Comparison of ENCODE assay signal across 8 mouse cellular contexts in the genomic region with DNA sequence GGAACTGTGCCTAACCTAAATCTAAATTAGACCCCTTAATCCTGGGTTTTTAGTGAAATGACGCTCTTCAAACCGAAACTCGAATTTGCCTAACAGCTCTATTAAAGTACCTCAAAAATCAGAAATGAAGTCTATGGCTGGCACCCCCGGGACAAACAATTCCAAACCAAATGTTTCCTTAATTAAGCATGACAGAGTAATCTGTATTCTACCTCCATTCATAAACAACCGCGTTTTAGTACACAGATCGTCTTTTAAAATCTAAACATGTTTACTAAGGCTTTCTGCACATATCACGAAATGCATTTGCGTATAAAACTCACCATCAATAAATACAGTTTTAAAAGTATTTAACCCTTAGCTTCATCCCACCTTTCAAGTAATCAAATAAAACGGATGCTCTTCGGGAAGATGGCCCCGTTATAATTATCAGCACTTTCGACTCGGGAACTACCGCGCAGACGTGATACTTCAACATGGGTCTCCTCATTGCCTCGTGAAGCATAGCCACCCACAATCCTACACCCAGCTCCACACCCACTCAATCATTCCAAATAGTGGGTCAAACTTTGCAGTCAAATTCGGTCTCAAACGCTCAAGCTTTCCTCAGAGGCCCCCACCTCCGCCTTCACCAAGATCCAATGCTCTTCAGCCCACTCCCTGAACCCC. TPM values are rescaled to one million over a fixed set of nuclear protein-coding genes. Genes with fewer than 3 reads are reported as not detected.
DNase-seq lines count a peak whose midpoint lies in the region; ATAC-seq and TF ChIP-seq lines count a peak whose summit lies in the region.

No protein-coding gene starts in this region.

- 2% methylated on average over 21 of the region's 21 CpGs for WGBS in heart, adult 2 months
- WGBS in embryonic facial prominence, embryonic 11.5 days = 4% methylated on average over 21 of the region's 21 CpGs
- 2% methylated on average over 21 of the region's 21 CpGs for WGBS in intestine, embryonic 16.5 days
- 3% methylated on average over 21 of the region's 21 CpGs for WGBS in neural tube, embryonic 12.5 days

- TF ChIP-seq CTCF in heart, adult 2 months (IDR thresholded peaks at IDR 0.05) = no peak

- peaks cover 3% of the 10 kb centered on the region for H3K4me1 ChIP-seq in heart, adult 2 months (ENCODE audit: control insufficient read depth, insufficient read depth, low read length)
- no peaks in the 10 kb centered on the region for H3K4me1 ChIP-seq in embryonic facial prominence, embryonic 11.5 days (ENCODE audit: control insufficient read depth, insufficient read depth, low read length)
- peaks cover 16% of the 10 kb centered on the region for H3K4me1 ChIP-seq in intestine, embryonic 16.5 days (ENCODE audit: control insufficient read depth, insufficient read depth, low read length)
- peaks cover 6% of the 10 kb centered on the region for H3K4me1 ChIP-seq in neural tube, embryonic 12.5 days

- H3K79me2 ChIP-seq in heart, adult 2 months (replicated peaks; ENCODE audit: control insufficient read depth, insufficient read depth, low read length) = peaks cover 9% of the 10 kb centered on the region

- no peak for TF ChIP-seq POLR2A in heart, adult 2 months (IDR thresholded peaks at IDR 0.05; ENCODE audit: insufficient read depth, low read depth, low read length)

- H3K27ac ChIP-seq in heart, adult 2 months = peak overlapping the region; percentile 99
- peak overlapping the region; percentile 73 for H3K27ac ChIP-seq in embryonic facial prominence, embryonic 11.5 days (replicated peaks; ENCODE audit: low read depth, low read length)
- peak overlapping the region; percentile 86 for H3K27ac ChIP-seq in intestine, embryonic 16.5 days (ENCODE audit: low read length)
- H3K27ac ChIP-seq in neural tube, embryonic 12.5 days = peak overlapping the region; percentile 83

- no peak for DNase-seq in heart, adult 2 months
- DNase-seq in heart, postnatal 14 days = no peak
- DNase-seq in 3T3-L1 (ENCODE audit: low read depth, low spot score) = peak; percentile 53
- DNase-seq in embryonic facial prominence, embryonic 11.5 days (ENCODE audit: low spot score) = no peak
- DNase-seq in urinary bladder, postnatal 25 days (ENCODE audit: low spot score) = no peak
- DNase-seq in cerebellum, postnatal 4 days (ENCODE audit: low spot score in 2 of 2) = no peak

- H3K9me3 ChIP-seq in embryonic facial prominence, embryonic 11.5 days (replicated peaks; ENCODE audit: control insufficient read depth, low read length) = peaks cover 10% of the 10 kb centered on the region
- peaks cover 27% of the 10 kb centered on the region for H3K9me3 ChIP-seq in intestine, embryonic 16.5 days (ENCODE audit: control insufficient read depth, low read length)
- peaks cover 31% of the 10 kb centered on the region for H3K9me3 ChIP-seq in neural tube, embryonic 12.5 days

- H3K4me3 ChIP-seq in heart, adult 2 months = peak overlapping the region; percentile 68
- H3K4me3 ChIP-seq in embryonic facial prominence, embryonic 11.5 days (ENCODE audit: low read depth, low read length) = peak overlapping the region; percentile 68
- H3K4me3 ChIP-seq in intestine, embryonic 16.5 days (ENCODE audit: low read length) = peak overlapping the region; percentile 72
- peak overlapping the region; percentile 63 for H3K4me3 ChIP-seq in neural tube, embryonic 12.5 days

- no peaks in the 10 kb centered on the region for H3K36me3 ChIP-seq in heart, adult 2 months (ENCODE audit: control insufficient read depth, insufficient read depth, low read length)
- peaks cover 17% of the 10 kb centered on the region for H3K36me3 ChIP-seq in embryonic facial prominence, embryonic 11.5 days (replicated peaks; ENCODE audit: control insufficient read depth, insufficient read depth, low read depth, low read length)
- H3K36me3 ChIP-seq in intestine, embryonic 16.5 days (ENCODE audit: control insufficient read depth, insufficient read depth, low read length) = peaks cover 23% of the 10 kb centered on the region
- peaks cover 37% of the 10 kb centered on the region for H3K36me3 ChIP-seq in neural tube, embryonic 12.5 days

- no peak for TF ChIP-seq EP300 in heart, adult 2 months (IDR thresholded peaks at IDR 0.05; ENCODE audit: insufficient read depth, low read depth, low read length)

- peak overlapping the region; percentile 34 for H3K4me2 ChIP-seq in embryonic facial prominence, embryonic 11.5 days (ENCODE audit: low read depth, low read length)
- H3K4me2 ChIP-seq in intestine, embryonic 16.5 days (ENCODE audit: low read depth, low read length) = peak overlapping the region; percentile 66
- H3K4me2 ChIP-seq in neural tube, embryonic 12.5 days (replicated peaks) = peak overlapping the region; percentile 66

- H3K27me3 ChIP-seq in heart, adult 2 months (ENCODE audit: control insufficient read depth, insufficient read depth, low read length) = no peaks in the 10 kb centered on the region
- H3K27me3 ChIP-seq in embryonic facial prominence, embryonic 11.5 days (ENCODE audit: control insufficient read depth, insufficient read depth, low read length) = no peaks in the 10 kb centered on the region
- no peaks in the 10 kb centered on the region for H3K27me3 ChIP-seq in intestine, embryonic 16.5 days (replicated peaks; ENCODE audit: control insufficient read depth, insufficient read depth, low read length)
- no peaks in the 10 kb centered on the region for H3K27me3 ChIP-seq in neural tube, embryonic 12.5 days (replicated peaks)

- H3K9ac ChIP-seq in heart, adult 2 months (ENCODE audit: low read depth, low read length) = peak overlapping the region; percentile 79
- H3K9ac ChIP-seq in embryonic facial prominence, embryonic 11.5 days (replicated peaks; ENCODE audit: low read length) = peak overlapping the region; percentile 83
- H3K9ac ChIP-seq in intestine, embryonic 16.5 days (ENCODE audit: low read depth, low read length) = peak overlapping the region; percentile 90
- H3K9ac ChIP-seq in neural tube, embryonic 12.5 days = peak overlapping the region; percentile 82

- ATAC-seq in embryonic facial prominence, embryonic 11.5 days (replicated peaks; ENCODE audit: insufficient number of reproducible peaks, low FRiP score, low TSS enrichment, low read depth) = no peak; the same call in 1 of the 2 replicates
- peak; percentile 21 for ATAC-seq in intestine, embryonic 16.5 days
- ATAC-seq in neural tube, embryonic 12.5 days (ENCODE audit: low FRiP score, low read depth) = peak; percentile 52

- intact Hi-C loops in heart, adult 2 months (cut with DNase I) = loop anchor here (2.0 kb wide), 1 partner anchor 48 kb away; a partner anchor contains a TSS
- intact Hi-C loops in heart, postnatal 14 days (cut with DNase I) = loop anchor here (5.0 kb wide), 1 partner anchor 72 kb away; no protein-coding TSS in a partner anchor

RNA-seq across cellular contexts. Expression of a gene that starts 0.5 kb away (rescaled TPM):
- total RNA-seq in heart, adult 2 months (2021) = 10 to 100 TPM; 29.8 TPM
- 11.0 and 21.5 TPM in 2 replicates for polyA plus RNA-seq in heart, adult 2 months (2012; rRNA removed)
- 10 to 100 TPM; 29.6 to 34.9 TPM for total RNA-seq in heart, postnatal 14 days (2021)
- polyA plus RNA-seq in embryonic facial prominence, embryonic 11.5 days (2014; fragmentation: Nextera tagmentation; extraction: Ambion mirVana) = 19.8 and 23.0 TPM in 2 replicates
- polyA plus RNA-seq in intestine, embryonic 16.5 days (2015; fragmentation: Nextera tagmentation; extraction: Ambion mirVana) = 9.2 and 9.7 TPM in 2 replicates
- polyA plus RNA-seq in neural tube, embryonic 12.5 days (2016; fragmentation: Nextera tagmentation; extraction: Ambion mirVana) = 14.6 and 15.6 TPM in 2 replicates

RNA-seq across cellular contexts. Expression of a gene that starts 14.9 kb away (rescaled TPM):
- total RNA-seq in heart, adult 2 months (2021) = 1,000 to 10,000 TPM; 2,711 to 3,278 TPM
- polyA plus RNA-seq in heart, adult 2 months (2012; rRNA removed) = 2,213 and 2,519 TPM in 2 replicates
- 1,000 to 10,000 TPM; 1,873 to 1,882 TPM for total RNA-seq in heart, postnatal 14 days (2021)
- 2.4 and 3.0 TPM in 2 replicates for polyA plus RNA-seq in embryonic facial prominence, embryonic 11.5 days (2014; fragmentation: Nextera tagmentation; extraction: Ambion mirVana)
- 41.5 and 50.1 TPM in 2 replicates for polyA plus RNA-seq in intestine, embryonic 16.5 days (2015; fragmentation: Nextera tagmentation; extraction: Ambion mirVana)
- polyA plus RNA-seq in neural tube, embryonic 12.5 days (2016; fragmentation: Nextera tagmentation; extraction: Ambion mirVana) = 2.9 and 5.8 TPM in 2 replicates

RNA-seq across cellular contexts. Expression of a gene that starts 29.6 kb away (rescaled TPM):
- 100 to 1,000 TPM; 274 to 315 TPM for total RNA-seq in heart, adult 2 months (2021)
- 826 and 1,000 TPM in 2 replicates for polyA plus RNA-seq in heart, adult 2 months (2012; rRNA removed)
- total RNA-seq in heart, postnatal 14 days (2021) = 100 to 1,000 TPM; 285 to 301 TPM
- 56.8 and 56.9 TPM in 2 replicates for polyA plus RNA-seq in embryonic facial prominence, embryonic 11.5 days (2014; fragmentation: Nextera tagmentation; extraction: Ambion mirVana)
- 80.2 and 86.9 TPM in 2 replicates for polyA plus RNA-seq in intestine, embryonic 16.5 days (2015; fragmentation: Nextera tagmentation; extraction: Ambion mirVana)
- 73.3 and 78.3 TPM in 2 replicates for polyA plus RNA-seq in neural tube, embryonic 12.5 days (2016; fragmentation: Nextera tagmentation; extraction: Ambion mirVana)

RNA-seq across cellular contexts. Expression of a gene that starts 47.3 kb away (rescaled TPM):
- total RNA-seq in heart, adult 2 months (2021) = 1 to 10 TPM; 2.1 to 2.4 TPM
- polyA plus RNA-seq in heart, adult 2 months (2012; rRNA removed) = 0.68 and 0.88 TPM in 2 replicates
- total RNA-seq in heart, postnatal 14 days (2021) = 1 to 10 TPM; 4.2 to 4.4 TPM
- polyA plus RNA-seq in embryonic facial prominence, embryonic 11.5 days (2014; fragmentation: Nextera tagmentation; extraction: Ambion mirVana) = 5.9 and 6.2 TPM in 2 replicates
- polyA plus RNA-seq in intestine, embryonic 16.5 days (2015; fragmentation: Nextera tagmentation; extraction: Ambion mirVana) = 5.0 and 6.6 TPM in 2 replicates
- 11.5 and 12.3 TPM in 2 replicates for polyA plus RNA-seq in neural tube, embryonic 12.5 days (2016; fragmentation: Nextera tagmentation; extraction: Ambion mirVana)

Comparison
In these comparisons a context has a peak if more than half of its experiments do, and no peak if none do; other contexts are left out.
1. RNA of a gene that starts 14.9 kb away (polyA plus RNA-seq): 2,213 to 2,519 TPM in heart, adult 2 months; 41.5 to 50.1 TPM in intestine, embryonic 16.5 days, 2.9 to 5.8 TPM in neural tube, embryonic 12.5 days and 2.4 to 3.0 TPM in embryonic facial prominence, embryonic 11.5 days; every median in the first group is over 10 times any median in the second.
2. Peak in every context shown above with its lines, with median percentiles within 50 percentile points of each other: H3K27ac ChIP-seq, H3K4me3 ChIP-seq, H3K9ac ChIP-seq and H3K4me2 ChIP-seq.